Mouse (Mus musculus) G1E (cell line): ENCODE measurements around the gene Atf6. TPM values are rescaled to one million over a fixed set of nuclear protein-coding genes. Genes with fewer than 3 reads are reported as not detected.

ENCODE experiments used
- ATAC-seq: 2 replicates; pipeline ENCODE4 v1.8.0; 2016; ENCODE audit warnings: mild to moderate bottlenecking; ENCODE audit not compliant: insufficient number of reproducible peaks, poor library complexity, low FRiP score, severe bottlenecking; ENCODE audit errors: extremely low read depth
- DNase-seq: peaks from one replicate; pipeline ENCODE4 v3.0.0; 2012; ENCODE audit warnings: low spot score
- H3K27me3 ChIP-seq: 2 replicates; pipeline ENCODE4 v1.6.1; 2012; ENCODE audit warnings: mild to moderate bottlenecking, low read length, inconsistent platforms; ENCODE audit not compliant: insufficient read depth
- H3K36me3 ChIP-seq: replicated peaks from 2 replicates; pipeline ENCODE3; 2012; ENCODE audit warnings: mild to moderate bottlenecking, inconsistent platforms
- H3K4me1 ChIP-seq: 2 replicates; pipeline ENCODE4 v1.6.1; 2012; ENCODE audit warnings: low read depth, low read length, inconsistent platforms, mixed read lengths; ENCODE audit not compliant: insufficient read depth
- H3K4me3 ChIP-seq: 2 replicates; pipeline ENCODE4 v1.5.1; 2012; ENCODE audit warnings: low read depth, mild to moderate bottlenecking, inconsistent platforms, low read length, moderate library complexity, mixed read lengths
- H3K9me3 ChIP-seq: replicated peaks from 2 replicates; pipeline ENCODE4 v1.6.1; 2012; ENCODE audit warnings: inconsistent platforms
- CTCF ChIP-seq: IDR thresholded peaks from 2 replicates; pipeline ENCODE4 v1.5.1; 2012; ENCODE audit warnings: low read depth, low read length, inconsistent platforms, mixed read lengths
- GATA1 ChIP-seq: IDR thresholded peaks from 2 replicates; pipeline ENCODE4 v1.6.1; 2012; ENCODE audit warnings: borderline replicate concordance, low read length, inconsistent platforms, mixed read lengths
- GATA2 ChIP-seq: IDR thresholded peaks from 2 replicates; pipeline ENCODE4 v1.6.1; 2012; ENCODE audit warnings: low read depth, low read length, inconsistent platforms, borderline replicate concordance
- POLR2AphosphoS5 ChIP-seq: IDR thresholded peaks from 2 replicates; pipeline ENCODE4 v1.6.1; 2012; ENCODE audit warnings: low read depth, low read length, inconsistent platforms; ENCODE audit not compliant: insufficient replicate concordance
- TAL1 ChIP-seq: conservative IDR thresholded peaks from 2 replicates; pipeline ENCODE4 v1.6.1; 2012; ENCODE audit warnings: low read depth, low read length, inconsistent platforms, mixed read lengths
- polyA plus RNA-seq: library from polyadenylated mRNA; stranded (reverse); fragments of >175 nt; gene quantifications from 2 replicates; pipeline ENCODE4 v1.2.3, GENCODE M21; 2012
- total RNA-seq, 2 experiments: library from RNA; stranded (forward) in 1 of 2; stranded (reverse) in 1 of 2; fragments of 200-1000 nt in 1 of 2; fragments of >200 nt in 1 of 2; fragmentation: Nextera tagmentation in 1 of 2; gene quantifications; 2 replicates each; pipeline ENCODE4 v1.2.3; 2014 to 2017

Gene Atf6
- total and polyA plus RNA-seq, 3 experiments, result 2.1 to 44.6 (median 22.7) TPM

DNA sequence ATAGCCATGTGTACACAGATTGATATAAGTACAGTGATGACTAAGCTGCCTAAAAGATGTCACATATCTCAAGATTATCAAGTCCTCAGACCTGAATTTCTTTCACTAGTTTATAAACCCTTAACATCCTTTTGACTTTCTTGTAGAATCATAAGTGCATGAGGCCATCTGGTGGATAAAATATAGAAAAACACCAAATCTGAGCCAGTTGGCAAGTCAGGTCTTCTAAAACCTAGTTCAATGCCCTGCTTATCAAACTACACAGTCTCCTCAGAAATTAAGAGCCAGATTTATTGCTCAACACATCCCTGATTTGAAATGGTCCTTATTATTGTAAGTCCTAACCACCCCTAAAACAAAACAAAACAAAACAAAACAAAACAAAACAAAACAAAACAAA lies 27.9 kb downstream of the Atf6 start:
- Histone ChIP-seq H3K4me3 (no peak overlapping the region), H3K27me3 (no peaks in the 10 kb centered on the region), H3K9me3 (no peaks in the 10 kb centered on the region), H3K4me1 (no peaks in the 10 kb centered on the region; the same call in 1 of the 2 replicates), H3K36me3 (peaks cover 73% of the 10 kb centered on the region)
- no peak for ATAC-seq
- no peak for DNase-seq
- TF ChIP-seq GATA1 (no peak), GATA2 (no peak), POLR2AphosphoS5 (no peak), TAL1 (no peak), CTCF (no peak)

DNA sequence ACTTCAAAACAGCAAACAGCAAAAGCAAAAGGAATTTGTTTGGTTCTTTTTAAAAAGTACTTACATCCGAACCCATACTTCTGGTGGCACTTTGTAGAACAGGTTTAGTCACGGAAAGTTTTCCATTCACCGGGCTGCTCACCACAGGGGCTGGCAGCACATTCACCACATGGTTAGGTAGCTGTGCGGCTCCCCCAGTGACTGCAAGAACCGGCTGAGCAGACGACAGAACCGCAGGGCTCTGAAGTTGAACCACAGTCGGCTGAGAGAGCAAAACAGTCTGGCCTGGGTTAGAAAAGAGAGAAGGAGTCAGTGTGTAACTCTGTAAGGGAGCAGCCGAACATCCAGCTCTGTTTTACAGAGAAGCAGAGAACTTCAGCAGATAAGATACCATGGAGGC lies 32.8 kb downstream of the Atf6 start:
- Histone ChIP-seq H3K4me1 (no peaks in the 10 kb centered on the region), H3K36me3 (peaks cover 74% of the 10 kb centered on the region)
- no peak for TF ChIP-seq GATA2

GRCm38 (mm10) chr1:170829781-170830180 lies 37.8 kb downstream of the Atf6 start:
- ATAC-seq, result no peak
- no peaks in the 10 kb centered on the region for H3K9me3 ChIP-seq
- H3K36me3 ChIP-seq, result peaks cover 59% of the 10 kb centered on the region
- no peak overlapping the region for H3K4me3 ChIP-seq
- no peaks in the 10 kb centered on the region for H3K4me1 ChIP-seq
- no peaks in the 10 kb centered on the region for H3K27me3 ChIP-seq
- TF ChIP-seq CTCF (no peak), TAL1 (no peak), GATA2 (no peak)
- no peak for DNase-seq

More for the DNA sequence above, 32.8 kb downstream of the Atf6 start:
- ATAC-seq (no peak), DNase-seq (no peak)
- Histone ChIP-seq H3K4me3 (no peak overlapping the region), H3K27me3 (no peaks in the 10 kb centered on the region), H3K9me3 (no peaks in the 10 kb centered on the region)

DNA sequence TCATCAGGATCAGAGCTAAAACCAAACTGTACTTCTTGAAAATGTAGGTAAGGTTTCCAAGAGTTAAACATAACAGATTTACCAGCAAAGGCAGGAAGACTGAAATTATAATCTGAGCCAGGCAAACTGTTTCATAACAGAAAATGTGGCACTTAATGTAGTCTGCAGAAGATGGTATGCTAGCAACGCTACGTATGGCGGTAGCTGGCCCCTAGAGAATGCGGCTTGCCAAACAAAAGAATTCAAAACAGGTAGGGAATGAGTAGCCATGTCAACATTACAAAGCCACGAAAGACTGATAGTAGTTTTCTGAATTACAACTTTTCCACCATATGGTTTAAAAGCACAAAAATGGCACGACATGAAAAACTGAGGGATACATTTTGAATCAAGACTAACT lies 38.2 kb downstream of the Atf6 start:
- no peak overlapping the region for H3K4me3 ChIP-seq
- H3K9me3 ChIP-seq, result no peaks in the 10 kb centered on the region
- TF ChIP-seq TAL1 (no peak), GATA1 (no peak), GATA2 (no peak), POLR2AphosphoS5 (no peak), CTCF (no peak)
- no peak for ATAC-seq
- H3K4me1 ChIP-seq, result no peaks in the 10 kb centered on the region
- H3K27me3 ChIP-seq, result no peaks in the 10 kb centered on the region
- DNase-seq, result no peak
- peaks cover 57% of the 10 kb centered on the region for H3K36me3 ChIP-seq

GRCm38 (mm10) chr1:170820103-170820814 lies 47.3 kb downstream of the Atf6 start:
- no peak for TF ChIP-seq TAL1
- TF ChIP-seq CTCF, result no peak
- TF ChIP-seq POLR2AphosphoS5, result no peak
- no peak for TF ChIP-seq GATA1
- TF ChIP-seq GATA2, result no peak
- Histone ChIP-seq H3K27me3 (no peaks in the 10 kb centered on the region), H3K9me3 (no peaks in the 10 kb centered on the region), H3K4me3 (no peak overlapping the region), H3K36me3 (peaks cover 72% of the 10 kb centered on the region), H3K4me1 (peaks cover 4% of the 10 kb centered on the region; the same call in 1 of the 2 replicates)
- ATAC-seq (no peak), DNase-seq (no peak)

GRCm38 (mm10) chr1:170815287-170816004 lies 52.1 kb downstream of the Atf6 start:
- H3K9me3 ChIP-seq, result no peaks in the 10 kb centered on the region
- ATAC-seq (no peak), DNase-seq (no peak)
- peaks cover 80% of the 10 kb centered on the region for H3K36me3 ChIP-seq
- TF ChIP-seq POLR2AphosphoS5 (no peak), CTCF (no peak), GATA1 (no peak), TAL1 (no peak), GATA2 (no peak)
- no peak overlapping the region for H3K4me3 ChIP-seq
- H3K27me3 ChIP-seq, result no peaks in the 10 kb centered on the region
- peaks cover 4% of the 10 kb centered on the region; the same call in 1 of the 2 replicates for H3K4me1 ChIP-seq
